Mouse (Mus musculus) G1E (cell line): ENCODE measurements around the gene Cntn4.

Source experiments
- CTCF ChIP-seq: IDR thresholded peaks from 2 replicates; pipeline ENCODE4 v1.5.1; 2012; ENCODE audit warnings: low read depth, low read length, inconsistent platforms, mixed read lengths
- GATA1 ChIP-seq: IDR thresholded peaks from 2 replicates; pipeline ENCODE4 v1.6.1; 2012; ENCODE audit warnings: borderline replicate concordance, low read length, inconsistent platforms, mixed read lengths
- GATA2 ChIP-seq: IDR thresholded peaks from 2 replicates; pipeline ENCODE4 v1.6.1; 2012; ENCODE audit warnings: low read depth, low read length, inconsistent platforms, borderline replicate concordance
- POLR2AphosphoS5 ChIP-seq: IDR thresholded peaks from 2 replicates; pipeline ENCODE4 v1.6.1; 2012; ENCODE audit warnings: low read depth, low read length, inconsistent platforms; ENCODE audit not compliant: insufficient replicate concordance
- TAL1 ChIP-seq: conservative IDR thresholded peaks from 2 replicates; pipeline ENCODE4 v1.6.1; 2012; ENCODE audit warnings: low read depth, low read length, inconsistent platforms, mixed read lengths

DNA sequence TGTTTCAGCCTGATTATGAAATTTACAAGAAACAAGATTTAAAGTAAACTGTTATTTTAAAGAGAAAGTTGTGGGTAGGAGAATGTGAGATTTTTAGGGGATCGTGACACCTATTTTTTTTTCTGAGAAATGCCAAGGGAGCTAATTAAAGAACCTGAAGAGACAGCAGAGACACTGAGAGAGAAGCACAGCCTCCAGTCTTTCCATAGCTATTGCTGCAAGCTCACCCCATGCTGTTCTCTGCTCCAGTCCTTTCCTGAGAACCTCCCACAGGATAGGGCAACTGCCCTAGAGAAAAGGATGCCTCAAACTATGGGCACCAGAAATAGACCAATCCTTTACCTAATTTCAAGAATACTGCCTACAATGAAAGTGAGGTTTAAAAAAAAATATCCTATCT lies 103.2 kb downstream of the Cntn4 start:
- TF ChIP-seq TAL1, result no peak
- TF ChIP-seq CTCF, result no peak
- no peak for TF ChIP-seq POLR2AphosphoS5
- no peak for TF ChIP-seq GATA1
- no peak for TF ChIP-seq GATA2
